26 mouse cellular contexts compared by ENCODE assay signal in genomic region chr3:88905209-88905608, GRCm38 (mm10). TPM values are rescaled to one million over a fixed set of nuclear protein-coding genes. Genes with fewer than 3 reads are reported as not detected.
DNase-seq lines count a peak whose midpoint lies in the region; TF ChIP-seq lines count a peak whose summit lies in the region.
"Had no signal": no experiment of that assay in that cellular context is flagged by ENCODE, and none has a peak within 500 bp of the region (broad histone marks: within the 10 kb centered on the region; RNA-seq: fewer than 3 reads in every experiment).

No protein-coding gene starts in this region.

- no peak for TF ChIP-seq CTCF in layer of hippocampus, adult 2 months (conservative IDR thresholded peaks at IDR 0.05)
- no peak for TF ChIP-seq CTCF in gastrocnemius, adult 2 months (IDR thresholded peaks at IDR 0.05)

- no peak for DNase-seq in layer of hippocampus, adult 2 months (ENCODE audit: low spot score in 2 of 2)
- DNase-seq in layer of hippocampus, postnatal 25 days (ENCODE audit: extremely low spot score in 1 of 2, low spot score in 1 of 2), result no peak
- no peak for DNase-seq in ES-E14 (ENCODE audit: low read depth, low spot score)
- DNase-seq in brain, adult 2 months (ENCODE audit: low read depth, low spot score), result peak; percentile 63
- DNase-seq in telencephalon, adult 2 months (ENCODE audit: low read depth, low spot score), result peak; percentile 46
- DNase-seq in gastrocnemius, adult 2 months, result no peak
- no peak for DNase-seq in lung, postnatal 10 days
- DNase-seq: adrenal gland, adult 8-10 months; adrenal gland, postnatal 36 days; B cell, adult 2 months; cerebellum, adult 11 months; cerebellum, adult 2 months; cerebellum, adult 9-11 months; cerebellum, postnatal 25 days; gastrocnemius, postnatal 25 days; heart, adult 18-20 months; heart, postnatal 10 days; heart, postnatal 36 days had no signal

- H3K4me3 ChIP-seq in layer of hippocampus, adult 2 months, result no peak overlapping the region
- no peak overlapping the region for H3K4me3 ChIP-seq in ES-E14 (ENCODE audit: insufficient read depth in 1 of 2, low read depth in 1 of 2, low read length in 2 of 2, poor library complexity in 1 of 2, severe bottlenecking in 1 of 2)
- H3K4me3 ChIP-seq in gastrocnemius, adult 2 months, result no peak overlapping the region
- H3K4me3 ChIP-seq: embryonic facial prominence, embryonic 12.5 days; embryonic facial prominence, embryonic 15.5 days; erythroblast, embryonic 14.5 days; forebrain, embryonic 12.5 days; forebrain, embryonic 15.5 days; heart, embryonic 12.5 days; heart, embryonic 15.5 days; hindbrain, embryonic 15.5 days had no signal

- no peaks in the 10 kb centered on the region for H3K9me3 ChIP-seq in ES-E14 (ENCODE audit: control insufficient read depth, insufficient read depth, low read depth, low read length)
- H3K9me3 ChIP-seq: embryonic facial prominence, embryonic 12.5 days; embryonic facial prominence, embryonic 15.5 days; forebrain, embryonic 12.5 days; forebrain, embryonic 15.5 days; heart, embryonic 12.5 days; heart, embryonic 15.5 days; hindbrain, embryonic 15.5 days had no signal

- peaks cover 3 to 12% of the 10 kb centered on the region in 2 experiments; a peak in 3 of 4 replicates for H3K4me1 ChIP-seq in ES-E14 (ENCODE audit: control insufficient read depth in 2 of 2, insufficient read depth in 2 of 2, low read length in 2 of 2, poor library complexity in 1 of 2)
- H3K4me1 ChIP-seq: embryonic facial prominence, embryonic 15.5 days; forebrain, embryonic 12.5 days; forebrain, embryonic 15.5 days; heart, embryonic 12.5 days; heart, embryonic 15.5 days; hindbrain, embryonic 15.5 days had no signal

- 0 out of 2 replicates have a peak overlapping the region, but pooled peaks have one; percentile 6 for H3K27ac ChIP-seq in layer of hippocampus, adult 2 months
- H3K27ac ChIP-seq in ES-E14 (ENCODE audit: insufficient read depth, low read depth, low read length, poor library complexity, severe bottlenecking), result peak overlapping the region; percentile 25; the same call in 1 of the 2 replicates
- no peak overlapping the region for H3K27ac ChIP-seq in gastrocnemius, adult 2 months
- H3K27ac ChIP-seq: embryonic facial prominence, embryonic 12.5 days; embryonic facial prominence, embryonic 15.5 days; forebrain, embryonic 12.5 days; forebrain, embryonic 15.5 days; heart, embryonic 15.5 days; hindbrain, embryonic 15.5 days had no signal

- in situ Hi-C loops in ES-E14 (cut with MboI; ENCODE audit: low sequenced_read_pairs in 2 of 2, unreplicated experiment in 2 of 2), result no loop called here

- intact Hi-C loops in gastrocnemius, adult 2 months (cut with DNase I), result no loop called here

- H3K9ac ChIP-seq in ES-E14 (ENCODE audit: insufficient read depth, low read depth, low read length, poor library complexity, severe bottlenecking), result no peak overlapping the region
- H3K9ac ChIP-seq: embryonic facial prominence, embryonic 12.5 days; embryonic facial prominence, embryonic 15.5 days; forebrain, embryonic 12.5 days; forebrain, embryonic 15.5 days; heart, embryonic 12.5 days; heart, embryonic 15.5 days; hindbrain, embryonic 15.5 days had no signal

- H3K36me3 ChIP-seq in ES-E14 (ENCODE audit: control insufficient read depth, insufficient read depth, low read length, poor library complexity, severe bottlenecking), result peaks cover 66% of the 10 kb centered on the region

TF ChIP-seq in ES-E14, 5 proteins besides CTCF, POLR2A, EP300 and RAD21:
- TF ChIP-seq MAFK (IDR thresholded peaks at IDR 0.05; ENCODE audit: insufficient read depth, low read depth, low read length) (no peak), ZNF384 (IDR thresholded peaks at IDR 0.05; ENCODE audit: low read depth, low read length) (no peak), CHD2 (IDR thresholded peaks at IDR 0.05; ENCODE audit: low read depth, low read length) (no peak), HCFC1 (IDR thresholded peaks at IDR 0.05; ENCODE audit: borderline replicate concordance, insufficient read depth, low read length) (no peak), ZC3H11A (IDR thresholded peaks at IDR 0.05; ENCODE audit: borderline replicate concordance, low read depth, low read length) (no peak)
TF ChIP-seq in ES-E14: peak in this region for 0.

RNA-seq across cellular contexts. Expression of gene Msto1, which starts 8.6 kb away (rescaled TPM):
- 10 to 100 TPM; 22.5 to 25.0 TPM for total RNA-seq in layer of hippocampus, adult 2 months (2021)
- 10 to 100 TPM; 24.6 to 27.1 TPM for total RNA-seq in layer of hippocampus, postnatal 25 days (2021)
- 74.5 and 78.3 TPM in 2 replicates for total RNA-seq in ES-E14 (2012; rRNA removed)
- total RNA-seq in gastrocnemius, adult 2 months (2021), result 1 to 10 TPM; 7.0 to 8.6 TPM

RNA-seq across cellular contexts. Expression of gene Ash1l, which starts 45.2 kb away (rescaled TPM):
- total RNA-seq in layer of hippocampus, adult 2 months (2021), result 10 to 100 TPM; 88.9 to 94.5 TPM
- 10 to 100 TPM; 70.5 to 82.0 TPM for total RNA-seq in layer of hippocampus, postnatal 25 days (2021)
- total RNA-seq in ES-E14 (2012; rRNA removed), result 11.2 and 11.7 TPM in 2 replicates
- 10 to 100 TPM; 34.2 to 35.6 TPM for total RNA-seq in gastrocnemius, adult 2 months (2021)

RNA-seq across cellular contexts. Expression of gene Dap3, which starts 45.8 kb away (rescaled TPM):
- 100 to 1,000 TPM; 107 to 108 TPM for total RNA-seq in layer of hippocampus, adult 2 months (2021)
- 100 to 1,000 TPM; 102 to 116 TPM for total RNA-seq in layer of hippocampus, postnatal 25 days (2021)
- total RNA-seq in ES-E14 (2012; rRNA removed), result 168 and 185 TPM in 2 replicates
- 10 to 100 TPM; 65.5 to 79.9 TPM for total RNA-seq in gastrocnemius, adult 2 months (2021)

Comparison
In these comparisons a context has a peak if more than half of its experiments do, and no peak if none do; other contexts are left out.
1. DNase-seq: peak in brain, adult 2 months (single experiment) and telencephalon, adult 2 months (single experiment); none in layer of hippocampus, adult 2 months (0 of 2), layer of hippocampus, postnatal 25 days (0 of 2), ES-E14 (single experiment), gastrocnemius, adult 2 months (single experiment) and lung, postnatal 10 days (single experiment).